Mouse (Mus musculus): Measurements from ENCODE around the gene Tbc1d17.

GRCm38 (mm10) chr7:44896499-44896898, 47.6 kb upstream of the Tbc1d17 start:
- no peak for TF ChIP-seq CTCF (IDR thresholded peaks at IDR 0.05; ENCODE audit: borderline replicate concordance, insufficient read depth, low read length)
- no peak for TF ChIP-seq POLR2A (IDR thresholded peaks at IDR 0.05; ENCODE audit: low read depth, low read length)

Data from embryonic fibroblast, embryonic 13.5 days (primary cell).